Mouse (Mus musculus): ENCODE results near the gene Rnasel.
A peak's percentile ranks its signal among the peaks of the same experiment; 100 is the strongest.
"Not testable (repeated sequence)": the region's sequence is repeated elsewhere in the genome, so short reads cannot be mapped to it uniquely, and the experiment has no call there.

The Rnasel gene

GRCm38 (mm10) chr1:153769571-153769970, 20.3 kb downstream of the Rnasel start:
- DNase-seq (ENCODE audit: low read depth): not testable (repeated sequence)

DNA sequence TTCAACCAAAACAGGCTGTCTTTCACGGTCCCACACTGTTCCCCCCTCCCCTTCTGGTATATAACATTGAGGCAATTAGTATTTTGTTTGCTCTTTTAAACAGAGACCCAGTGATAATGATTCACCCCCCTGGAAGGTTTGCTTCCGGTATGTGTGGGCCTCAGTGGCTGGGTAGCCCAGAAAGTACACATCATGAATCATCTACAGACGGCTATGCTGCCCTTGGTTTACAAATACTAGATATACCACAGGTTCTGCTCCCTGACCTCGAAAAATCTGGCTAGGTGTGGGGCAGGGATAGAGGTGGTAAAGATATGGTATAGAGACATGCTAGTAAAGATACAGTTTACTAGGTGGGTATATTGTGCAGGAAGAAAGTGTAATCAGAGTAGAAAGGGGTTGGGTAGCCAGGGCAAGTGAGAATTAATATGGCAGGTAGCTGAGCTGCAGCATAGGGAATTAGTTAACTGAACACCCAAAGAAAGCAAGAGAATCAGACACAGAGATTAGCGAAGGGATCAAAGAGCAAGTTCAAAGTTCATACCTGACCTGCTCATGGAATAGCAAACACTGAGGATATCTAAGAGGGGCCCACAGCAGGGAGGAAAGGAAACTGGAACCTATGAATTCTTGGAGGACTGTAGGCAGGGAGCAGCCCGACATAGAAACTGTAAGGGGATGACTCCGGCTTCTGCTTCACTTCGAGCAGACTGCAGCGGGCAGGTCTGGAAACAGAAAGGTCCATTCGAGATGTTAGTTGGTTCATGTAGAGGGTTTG, 21.0 kb downstream of the Rnasel start:
- DNase-seq (ENCODE audit: low read depth): no peak

- DNase-seq (ENCODE audit: low read depth): no peak
These were observed 21.5 kb downstream of the Rnasel start for GRCm38 (mm10) chr1:153770776-153771167.

GRCm38 (mm10) chr1:153775174-153775573, 25.9 kb downstream of the Rnasel start:
- DNase-seq (ENCODE audit: low read depth): no peak

DNA sequence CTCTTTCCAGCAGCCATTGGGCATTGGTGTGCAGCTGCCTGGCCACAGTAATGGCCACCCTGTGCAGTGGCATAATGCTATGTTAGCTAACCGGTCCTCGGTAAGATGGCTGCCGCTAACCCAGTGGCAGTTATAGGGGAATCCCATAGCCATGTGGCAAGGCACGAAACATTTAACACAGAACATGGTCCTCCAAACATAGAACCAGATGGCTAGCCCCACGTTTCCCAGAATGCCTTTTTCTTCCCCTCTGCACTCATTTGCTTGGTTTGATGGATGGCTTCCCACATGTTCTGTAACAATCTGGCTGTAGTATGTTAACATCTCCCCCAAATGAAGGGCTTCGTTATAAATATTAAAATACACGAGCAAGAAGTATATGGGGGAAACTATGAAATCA, 27.0 kb downstream of the Rnasel start:
- DNase-seq (ENCODE audit: low read depth): no peak

DNA sequence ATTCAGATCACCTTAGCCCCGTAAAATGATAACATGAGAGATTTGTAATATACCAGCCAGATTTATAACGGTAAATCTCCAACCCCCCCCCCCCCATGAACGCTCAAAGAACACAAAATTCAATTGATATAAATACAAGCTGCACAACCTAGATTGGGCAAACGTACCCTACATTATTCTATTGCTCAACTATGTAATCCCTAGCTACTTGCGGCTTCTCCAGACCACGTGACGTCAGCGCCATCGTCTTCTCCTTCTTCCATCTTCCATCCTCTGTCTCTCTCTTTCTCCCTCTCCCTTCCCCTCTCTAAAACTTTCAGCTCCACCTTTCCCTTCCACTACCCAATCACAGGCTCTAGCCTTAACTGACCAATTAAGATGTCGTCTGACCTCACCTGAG, 29.0 kb downstream of the Rnasel start:
- no peak for DNase-seq (ENCODE audit: low read depth)

DNA sequence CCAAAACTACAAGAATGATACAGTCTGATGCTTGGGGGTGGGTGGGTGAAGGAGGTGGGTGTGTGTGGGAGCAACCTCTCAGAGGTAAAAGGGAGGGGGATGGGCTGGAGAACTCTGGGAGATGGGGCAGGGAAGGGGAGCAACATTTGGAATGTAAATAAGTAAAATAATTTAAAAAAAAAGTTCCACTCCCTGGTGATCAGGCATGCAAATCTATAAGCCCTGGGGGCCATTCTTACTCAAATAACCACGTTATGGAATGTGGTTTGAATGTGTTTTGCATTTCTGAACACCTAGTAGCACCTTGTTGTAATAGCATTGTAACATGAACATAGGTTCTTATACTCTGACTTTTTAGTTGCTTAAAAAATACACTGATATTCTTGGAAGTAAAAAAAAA, 34.1 kb downstream of the Rnasel start:
- DNase-seq (ENCODE audit: low read depth): no peak

DNA sequence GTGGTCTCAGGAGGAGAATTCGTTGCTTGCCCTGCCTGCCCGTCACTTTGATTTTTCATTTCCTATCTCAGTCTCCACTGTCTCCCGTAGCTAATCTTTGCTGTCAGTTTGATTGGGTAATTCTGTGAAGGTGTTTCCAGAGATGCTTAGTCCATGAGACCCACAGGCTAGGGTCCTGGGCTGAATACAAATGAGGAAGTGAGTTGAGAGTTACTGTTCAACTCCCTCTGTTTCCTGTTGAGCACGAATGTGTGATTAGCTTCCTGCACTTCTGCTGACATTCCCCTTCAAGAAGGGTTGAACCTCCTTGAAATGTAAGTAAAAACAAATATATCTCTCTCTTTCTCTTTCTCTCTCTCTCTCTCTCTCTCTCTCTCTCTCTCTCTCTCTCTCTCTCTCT, 36.4 kb downstream of the Rnasel start:
- DNase-seq (ENCODE audit: low read depth): peak; percentile 21

DNA sequence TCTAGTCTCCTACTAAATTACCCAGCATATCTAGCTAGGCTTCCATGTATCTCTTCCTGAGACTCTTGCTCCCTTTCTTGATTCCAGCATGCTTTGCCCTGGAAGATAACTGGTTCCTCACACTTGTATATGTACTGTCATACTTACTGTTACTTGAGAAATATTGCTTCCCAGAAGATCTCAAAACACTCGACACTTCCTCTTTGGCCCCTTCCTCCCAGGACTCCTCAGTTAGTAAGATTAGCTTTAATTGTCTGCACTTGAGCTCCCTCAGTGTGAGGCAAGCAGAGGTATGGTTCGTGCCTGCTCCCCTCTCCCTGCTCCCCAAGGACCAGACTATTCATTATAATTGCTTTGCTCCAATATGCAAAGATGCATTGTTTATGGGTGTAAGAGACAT, 41.5 kb downstream of the Rnasel start:
- no peak for DNase-seq (ENCODE audit: low read depth)

GRCm38 (mm10) chr1:153794241-153794640, 45.0 kb downstream of the Rnasel start:
- DNase-seq (ENCODE audit: low read depth): no peak

DNA sequence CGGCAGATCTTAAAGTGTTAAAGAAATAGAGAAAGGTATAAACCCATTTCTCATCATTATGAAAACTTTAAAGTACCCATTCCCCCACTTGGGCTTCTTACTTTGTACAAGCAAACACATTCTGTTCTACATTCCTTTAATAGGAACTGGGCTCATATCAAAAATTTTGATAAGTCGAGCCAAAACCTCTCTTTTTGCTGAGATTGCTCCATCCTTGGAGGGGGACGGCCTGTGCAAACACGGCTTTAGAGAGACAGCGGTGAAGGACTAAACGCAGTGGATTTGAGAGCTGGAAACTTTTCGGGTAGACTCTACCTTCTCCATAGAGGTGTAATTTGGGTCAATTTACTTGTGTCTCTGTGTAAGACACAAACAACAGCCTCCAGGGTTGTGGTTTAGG, 53.5 kb downstream of the Rnasel start:
- no peak for DNase-seq (ENCODE audit: low read depth)

GRCm38 (mm10) chr1:153803530-153803929, 54.3 kb downstream of the Rnasel start:
- no peak for DNase-seq (ENCODE audit: low read depth)

GRCm38 (mm10) chr1:153807390-153807993, 58.3 kb downstream of the Rnasel start:
- peak; percentile 49 for DNase-seq (ENCODE audit: low read depth)
